Mouse (Mus musculus) forebrain, postnatal 0 days (tissue): ENCODE measurements around the gene Ptpro. TPM values are rescaled to one million over a fixed set of nuclear protein-coding genes. Genes with fewer than 3 reads are reported as not detected.
"Not testable (repeated sequence)": the region's sequence is repeated elsewhere in the genome, so short reads cannot be mapped to it uniquely, and the experiment has no call there.

Source experiments
- ATAC-seq: fragments of 200-750 bp; cut with Nextera tagmentation; 2 replicates; pipeline ENCODE4 v1.8.0; 2017; ENCODE audit warnings: mild to moderate bottlenecking, moderate library complexity
- DNase-seq: peaks from one replicate; pipeline ENCODE4 v3.0.0-alpha.2; 2015
- H3K27ac ChIP-seq: fragments of 300-500 bp; sonication (generic); 2 replicates; pipeline ENCODE4 v1.5.1; 2014; ENCODE audit warnings: low read depth, mild to moderate bottlenecking, antibody characterized with exemption, low read length, moderate library complexity, mixed read lengths
- H3K27me3 ChIP-seq: fragments of 300-500 bp; sonication (generic); 2 replicates; pipeline ENCODE4 v1.6.1; 2014; ENCODE audit warnings: mild to moderate bottlenecking, low read length, mixed read lengths; ENCODE audit not compliant: insufficient read depth
- H3K36me3 ChIP-seq: fragments of 300-500 bp; sonication (generic); 2 replicates; pipeline ENCODE4 v1.6.1; 2014; ENCODE audit warnings: mild to moderate bottlenecking, moderate library complexity; ENCODE audit not compliant: insufficient read depth
- H3K4me1 ChIP-seq: fragments of 300-500 bp; sonication (generic); 2 replicates; pipeline ENCODE4 v1.6.1; 2014; ENCODE audit warnings: antibody characterized with exemption; ENCODE audit not compliant: insufficient read depth
- H3K4me2 ChIP-seq: fragments of 300-500 bp; sonication (generic); 2 replicates; pipeline ENCODE4 v1.6.1; 2014; ENCODE audit warnings: low read depth, mild to moderate bottlenecking, moderate library complexity
- H3K4me3 ChIP-seq: fragments of 300-500 bp; sonication (generic); 2 replicates; pipeline ENCODE4 v1.5.1; 2014; ENCODE audit warnings: low read depth, low read length, mixed read lengths
- H3K9ac ChIP-seq: fragments of 300-500 bp; sonication (generic); 2 replicates; pipeline ENCODE4 v1.6.1; 2014; ENCODE audit warnings: mild to moderate bottlenecking
- H3K9me3 ChIP-seq: fragments of 300-500 bp; sonication (generic); 2 replicates; pipeline ENCODE4 v1.6.1; 2016; ENCODE audit warnings: low read length
- CTCF ChIP-seq: sonication (generic); IDR thresholded peaks from 2 replicates; pipeline ENCODE4 v1.5.1; 2016; ENCODE audit warnings: antibody characterized with exemption, control low read depth, low read depth
- whole genome bisulfite sequencing: fragments of 180-500 bp; shearing (Covaris S2); extraction: QIAGEN DNeasy Blood & Tissue Kit; methylation state at CpG from one replicate; pipeline ENCODE4 v1.1.7; 2014; 5-methylcytosine and 5-hydroxymethylcytosine counted together
- polyA plus RNA-seq: library from polyadenylated mRNA; unstranded; fragments of >200 nt; fragmentation: Nextera tagmentation; extraction: Ambion mirVana; gene quantifications from 2 replicates; pipeline ENCODE4 v1.2.1, GENCODE M21; 2015
- total RNA-seq: library from RNA; depleted of rRNA; stranded (reverse); fragments of >200 nt; gene quantifications from 2 replicates; pipeline ENCODE4 v1.2.3, GENCODE M21; 2014

Ptpro gene
- total and polyA plus RNA-seq, 2 experiments from 2014 or later, result 45.2 to 132 TPM

DNA sequence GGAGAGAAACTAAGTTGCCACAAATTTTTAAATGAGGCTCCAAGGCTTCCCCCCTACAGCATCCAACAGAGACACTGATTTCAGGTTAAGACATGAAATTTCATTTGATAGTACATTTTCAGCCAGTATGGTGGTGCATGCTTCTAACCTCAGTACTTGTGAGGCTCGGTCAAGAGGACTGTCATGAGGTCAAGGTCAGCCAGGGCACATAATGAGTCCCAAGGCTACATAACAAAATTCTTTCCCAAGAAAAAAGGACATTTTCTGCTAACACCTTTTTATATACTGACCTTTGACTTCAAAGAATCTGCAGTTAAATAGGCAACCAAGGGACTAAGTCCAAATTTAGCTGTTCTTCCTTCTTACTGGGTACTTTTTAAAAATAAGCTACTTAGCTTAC lies 221.3 kb downstream of the Ptpro start:
- no peak overlapping the region for H3K4me3 ChIP-seq
- no peak for TF ChIP-seq CTCF
- WGBS, result 77% methylated on average over 1 of the region's 1 CpGs
- no peak overlapping the region for H3K9ac ChIP-seq
- ATAC-seq (no peak), DNase-seq (no peak)
- no peak overlapping the region for H3K27ac ChIP-seq
- 0 out of 2 replicates have a peak, but pooled peaks cover 6% of the 10 kb centered on the region for H3K4me1 ChIP-seq
- H3K27me3 ChIP-seq, result no peaks in the 10 kb centered on the region
- H3K9me3 ChIP-seq, result no peaks in the 10 kb centered on the region
- no peak overlapping the region for H3K4me2 ChIP-seq
- H3K36me3 ChIP-seq, result no peaks in the 10 kb centered on the region

DNA sequence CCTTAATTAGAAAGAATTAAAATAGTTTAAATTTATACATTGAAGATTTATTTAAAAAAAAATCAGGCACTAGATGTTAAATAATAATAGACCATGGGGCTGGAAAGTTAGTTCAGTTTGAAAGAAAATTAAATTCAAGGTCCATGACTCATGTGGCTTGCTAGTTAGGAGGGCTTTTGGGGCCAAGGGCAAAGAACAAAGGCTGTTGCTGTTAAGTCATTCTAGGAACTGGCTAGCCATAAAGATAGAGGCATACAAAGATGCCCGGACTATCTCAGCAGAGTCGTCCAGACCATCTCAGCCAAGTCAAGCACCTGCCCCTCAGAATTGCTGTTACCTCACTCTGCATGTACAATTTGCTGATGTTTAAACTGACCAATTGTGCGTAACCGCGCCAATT lies 223.6 kb downstream of the Ptpro start:
- not testable (repeated sequence) for H3K4me1 ChIP-seq, ATAC-seq, H3K9me3 ChIP-seq, H3K27ac ChIP-seq, H3K4me3 ChIP-seq, DNase-seq, H3K36me3 ChIP-seq, H3K27me3 ChIP-seq, H3K9ac ChIP-seq, H3K4me2 ChIP-seq
- 96% methylated on average over 5 of the region's 5 CpGs for WGBS

DNA sequence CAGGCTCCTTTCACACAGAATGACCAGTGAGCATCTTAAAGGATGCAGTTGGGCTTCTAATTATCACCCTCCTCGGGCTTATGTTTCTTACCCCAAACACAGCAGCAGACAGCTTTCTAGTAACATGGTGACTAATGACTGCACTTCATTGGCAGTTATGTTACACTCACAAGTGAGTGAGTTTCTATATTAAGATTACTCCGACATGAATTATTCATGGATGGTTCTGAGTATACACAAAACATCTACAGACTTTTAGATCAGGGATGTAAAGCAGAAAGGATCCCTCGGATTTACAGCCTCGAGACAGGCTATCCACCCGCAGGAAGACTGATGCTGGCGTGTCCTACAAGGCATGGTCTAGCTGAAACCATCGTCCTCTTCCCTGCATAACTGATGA lies 230.8 kb downstream of the Ptpro start:
- 46% methylated on average over 7 of the region's 7 CpGs for WGBS
- H3K36me3 ChIP-seq, result peaks cover 5% of the 10 kb centered on the region; the same call in 1 of the 2 replicates
- no peak for TF ChIP-seq CTCF
- H3K4me1 ChIP-seq, result no peaks in the 10 kb centered on the region
- no peak overlapping the region; the same call in 1 of the 2 replicates for H3K27ac ChIP-seq
- no peak overlapping the region for H3K4me3 ChIP-seq
- H3K4me2 ChIP-seq, result no peak overlapping the region
- DNase-seq, result no peak
- H3K9ac ChIP-seq, result no peak overlapping the region
- no peaks in the 10 kb centered on the region for H3K27me3 ChIP-seq
- peak; percentile 83 for ATAC-seq
- no peaks in the 10 kb centered on the region for H3K9me3 ChIP-seq

DNA sequence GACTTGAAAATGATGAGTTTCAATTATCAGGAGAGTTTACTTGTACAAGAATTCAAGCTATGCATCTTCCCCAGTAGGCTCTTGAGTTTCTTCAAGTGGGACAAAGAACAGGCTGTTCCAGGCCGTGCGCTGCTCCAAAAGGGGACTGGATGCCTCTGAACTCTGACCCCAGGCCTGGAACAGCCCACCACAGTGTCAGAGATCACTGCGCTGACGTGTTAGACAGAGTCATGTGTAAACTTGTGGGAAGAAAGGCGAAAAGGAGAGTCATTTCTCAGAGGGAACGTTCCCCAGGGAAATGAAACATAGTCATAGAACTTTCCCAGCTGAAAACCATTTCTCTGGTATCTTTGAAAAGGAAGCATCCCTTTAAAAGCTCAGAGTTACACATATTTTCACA lies 235.3 kb downstream of the Ptpro start:
- no peaks in the 10 kb centered on the region for H3K27me3 ChIP-seq
- H3K4me2 ChIP-seq, result no peak overlapping the region
- no peak overlapping the region for H3K27ac ChIP-seq
- H3K4me3 ChIP-seq, result no peak overlapping the region
- H3K9me3 ChIP-seq, result no peaks in the 10 kb centered on the region
- TF ChIP-seq CTCF, result no peak
- ATAC-seq (no peak), DNase-seq (no peak)
- H3K36me3 ChIP-seq, result no peaks in the 10 kb centered on the region
- WGBS, result 79% methylated on average over 6 of the region's 6 CpGs
- no peak overlapping the region for H3K9ac ChIP-seq
- no peaks in the 10 kb centered on the region for H3K4me1 ChIP-seq

DNA sequence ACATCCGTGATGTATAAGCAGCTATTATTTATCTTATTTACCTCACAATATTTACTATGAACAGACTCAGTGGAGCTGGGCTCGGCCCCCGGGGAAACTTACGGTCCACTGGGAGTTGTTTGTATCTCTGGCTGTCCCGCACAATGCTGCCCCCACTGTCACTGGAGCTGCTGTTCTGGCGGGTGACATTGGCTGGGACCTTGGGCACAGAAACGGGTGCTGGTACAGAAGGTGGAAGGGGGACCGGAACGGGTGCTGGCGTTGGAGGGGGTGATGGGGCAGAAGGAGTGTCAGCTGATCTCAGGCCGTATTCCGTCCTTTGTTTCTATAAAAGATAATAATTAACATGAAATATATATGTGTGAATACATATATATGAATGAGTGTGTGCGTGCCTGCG lies 238.0 kb downstream of the Ptpro start:
- 94% methylated on average over 14 of the region's 14 CpGs for WGBS
- no peak for TF ChIP-seq CTCF

DNA sequence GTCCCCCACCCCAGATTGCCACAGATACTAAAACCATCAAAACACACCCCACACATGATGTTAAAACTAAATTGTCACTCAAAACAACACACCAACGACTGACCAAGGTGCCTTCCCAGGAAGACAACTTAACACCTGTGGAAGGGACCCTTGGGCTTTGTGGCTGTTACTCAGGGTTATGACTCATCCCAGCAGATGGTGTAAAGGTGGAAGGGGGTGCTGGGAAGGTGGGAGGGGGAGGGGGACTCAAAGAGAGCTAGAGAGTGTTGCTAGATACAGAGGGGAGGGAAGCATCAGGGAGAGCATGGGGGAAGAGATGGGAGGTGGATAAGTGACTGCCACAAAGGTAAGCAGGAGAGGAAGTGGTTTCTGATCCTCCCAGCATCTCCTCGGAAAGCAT lies 239.5 kb downstream of the Ptpro start:
- no peak overlapping the region for H3K9ac ChIP-seq
- no peak for ATAC-seq
- H3K27ac ChIP-seq, result no peak overlapping the region
- H3K4me2 ChIP-seq, result no peak overlapping the region
- H3K36me3 ChIP-seq, result no peaks in the 10 kb centered on the region
- no peak for TF ChIP-seq CTCF
- 71% methylated on average over 2 of the region's 2 CpGs for WGBS
- H3K4me3 ChIP-seq, result no peak overlapping the region
- no peaks in the 10 kb centered on the region for H3K4me1 ChIP-seq
- no peaks in the 10 kb centered on the region for H3K27me3 ChIP-seq
- H3K9me3 ChIP-seq, result no peaks in the 10 kb centered on the region
- DNase-seq, result no peak

More for the DNA sequence above, 238.0 kb downstream of the Ptpro start:
- DNase-seq (no peak), ATAC-seq (no peak)
- Histone ChIP-seq H3K27me3 (no peaks in the 10 kb centered on the region), H3K9ac (no peak overlapping the region), H3K4me2 (no peak overlapping the region), H3K4me3 (no peak overlapping the region), H3K4me1 (no peaks in the 10 kb centered on the region), H3K27ac (no peak overlapping the region), H3K9me3 (no peaks in the 10 kb centered on the region), H3K36me3 (no peaks in the 10 kb centered on the region)

DNA sequence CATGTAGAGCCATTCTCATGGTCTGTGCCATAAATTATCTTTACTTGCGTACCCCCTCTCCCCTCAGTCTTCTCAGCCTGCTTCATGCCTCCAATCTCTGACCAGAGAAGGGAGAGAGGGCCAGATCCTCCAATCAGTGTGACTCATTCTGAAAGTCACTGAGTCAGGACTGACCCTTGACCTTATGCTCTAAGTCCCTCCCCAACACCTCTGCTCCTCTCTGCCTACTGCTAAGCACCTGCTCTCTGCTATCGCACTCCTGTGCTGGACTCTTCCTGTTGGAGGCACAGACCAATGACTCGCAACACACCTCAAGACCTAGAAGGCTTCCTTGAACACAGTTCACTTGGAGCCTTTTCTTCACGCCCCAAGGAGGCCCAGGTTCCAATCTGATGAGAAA lies 240.5 kb downstream of the Ptpro start:
- Histone ChIP-seq H3K9me3 (no peaks in the 10 kb centered on the region), H3K27ac (no peak overlapping the region), H3K4me3 (no peak overlapping the region), H3K4me1 (no peaks in the 10 kb centered on the region), H3K36me3 (no peaks in the 10 kb centered on the region), H3K27me3 (no peaks in the 10 kb centered on the region), H3K9ac (no peak overlapping the region), H3K4me2 (no peak overlapping the region)
- no peak for TF ChIP-seq CTCF
- no peak for DNase-seq
- no peak for ATAC-seq
- WGBS, result 91% methylated on average over 4 of the region's 4 CpGs
